Mouse (Mus musculus): Measurements from ENCODE around the gene Aprt. TPM values are rescaled to one million over a fixed set of nuclear protein-coding genes. Genes with fewer than 3 reads are reported as not detected.
A peak's percentile ranks its signal among the peaks of the same experiment; 100 is the strongest.

The Aprt gene
- polyA plus RNA-seq, 1 experiment from 2014 or later, result 279 TPM

DNA sequence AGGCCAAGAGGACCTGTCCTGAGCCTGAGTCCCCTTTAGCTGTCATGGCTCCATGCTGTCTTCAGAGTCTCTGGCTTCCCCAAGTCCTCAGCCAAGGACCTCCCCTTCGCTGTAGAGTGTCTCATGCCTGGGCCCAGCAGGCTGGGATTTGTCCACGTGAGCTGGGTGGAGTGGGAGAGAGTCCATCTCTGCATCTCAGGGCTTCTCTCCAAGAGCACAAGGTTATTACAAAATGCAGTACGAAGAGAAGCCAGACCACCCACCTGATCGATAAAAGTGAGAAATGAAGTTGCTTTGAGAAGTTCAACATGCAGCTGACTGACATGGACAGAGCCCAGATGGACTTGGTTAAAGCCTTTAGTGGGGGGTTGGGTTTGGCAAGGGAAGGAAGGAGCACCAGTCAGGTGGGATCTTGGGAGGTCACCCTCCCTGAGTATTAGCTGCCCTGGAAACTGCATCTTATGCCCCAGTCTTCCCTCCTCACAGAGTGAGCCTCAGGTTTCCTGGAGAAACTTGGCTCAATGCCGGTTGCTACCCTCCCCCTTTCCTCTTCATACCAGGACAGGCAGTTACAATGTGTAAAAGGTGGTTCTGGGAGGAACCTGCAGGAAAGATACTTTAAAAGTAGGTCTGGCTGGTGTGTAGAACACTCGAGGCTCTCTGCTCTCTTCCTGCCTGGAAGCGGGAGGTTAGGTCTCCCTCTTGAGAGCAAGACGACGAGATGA is 39.6 kb upstream of the Aprt start:
- Histone ChIP-seq H3K4me2 (ENCODE audit: low read depth, low read length) (no peak overlapping the region), H3K36me3 (ENCODE audit: control insufficient read depth, insufficient read depth, low read length) (peaks cover 5% of the 10 kb centered on the region; the same call in 1 of the 2 replicates), H3K27ac (ENCODE audit: low read length) (peak overlapping the region; percentile 40; the same call in 1 of the 2 replicates), H3K4me3 (ENCODE audit: low read length) (no peak overlapping the region), H3K9me3 (ENCODE audit: control insufficient read depth, low read length) (no peaks in the 10 kb centered on the region), H3K9ac (ENCODE audit: low read length) (no peak overlapping the region), H3K4me1 (replicated peaks; ENCODE audit: control insufficient read depth, insufficient read depth, low read length) (peaks cover 19% of the 10 kb centered on the region), H3K27me3 (ENCODE audit: control insufficient read depth, insufficient read depth, low read depth, low read length) (no peaks in the 10 kb centered on the region)
- ATAC-seq (ENCODE audit: low read depth), result peak; percentile 14; the same call in 1 of the 2 replicates
- 37% methylated on average over 9 of the region's 9 CpGs for WGBS

DNA sequence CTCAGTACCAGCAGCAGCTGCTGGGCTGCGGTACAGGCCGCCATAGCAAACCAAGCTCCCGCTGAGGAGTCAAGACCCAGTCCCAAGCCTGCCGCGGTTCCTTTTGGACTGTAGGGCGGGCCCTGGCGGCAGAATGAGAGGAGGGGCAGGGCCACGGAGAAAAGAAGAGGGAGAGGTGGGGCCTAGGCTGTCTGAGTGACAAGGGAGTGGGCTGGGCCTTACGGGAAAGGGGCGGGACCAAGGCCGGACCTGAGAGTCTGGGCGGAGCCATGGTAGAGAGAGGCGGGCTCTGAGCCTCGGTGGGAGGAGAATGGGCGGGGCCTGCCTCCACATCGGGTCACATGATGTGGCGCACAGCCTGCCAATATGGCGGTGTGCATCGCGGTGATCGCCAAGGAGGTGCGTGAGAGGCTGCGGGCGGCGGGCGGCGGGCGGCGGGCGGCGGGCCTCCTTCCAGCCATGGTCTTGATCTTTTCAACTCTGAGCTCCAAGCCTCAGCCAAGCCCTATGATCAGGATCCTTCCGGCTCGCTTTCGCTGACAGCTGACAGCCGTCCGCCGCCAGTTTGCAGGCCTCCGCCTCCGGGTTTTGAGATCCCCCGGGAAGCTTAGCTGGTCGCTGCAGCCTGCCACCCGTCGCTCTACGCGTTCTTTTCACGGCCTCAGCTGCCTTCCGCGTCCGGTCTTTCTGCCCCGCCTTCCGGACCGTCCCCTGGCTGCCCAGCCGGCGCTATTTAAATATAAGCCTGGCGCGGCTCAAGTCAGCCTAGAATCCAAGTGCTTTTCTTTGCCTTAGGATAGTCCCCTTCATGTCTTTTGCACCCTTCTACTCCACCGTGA is 34.8 kb upstream of the Aprt start, which contains the start of the genes Galns and Trappc2l:
Galns (minus strand) TSS at position 169 of the 839 bp plus-strand sequence.
Trappc2l (plus strand) TSS at position 346 of the 839 bp plus-strand sequence.
- Histone ChIP-seq H3K9ac (ENCODE audit: low read length) (peak within 1 kb of the TSS; percentile 79), H3K36me3 (ENCODE audit: control insufficient read depth, insufficient read depth, low read length) (peaks cover 5% of the 10 kb centered on the region; the same call in 1 of the 2 replicates), H3K4me3 (ENCODE audit: low read length) (peak within 1 kb of the TSS; percentile 71), H3K27me3 (ENCODE audit: control insufficient read depth, insufficient read depth, low read depth, low read length) (no peaks in the 10 kb centered on the region), H3K4me2 (ENCODE audit: low read depth, low read length) (peak within 1 kb of the TSS; percentile 89), H3K4me1 (replicated peaks; ENCODE audit: control insufficient read depth, insufficient read depth, low read length) (peaks cover 20% of the 10 kb centered on the region), H3K27ac (ENCODE audit: low read length) (peak within 1 kb of the TSS; percentile 87), H3K9me3 (ENCODE audit: control insufficient read depth, low read length) (no peaks in the 10 kb centered on the region)
- peak; percentile 98 for ATAC-seq (ENCODE audit: low read depth)
- under 1% methylated on average over 56 of the region's 57 CpGs for WGBS

DNA sequence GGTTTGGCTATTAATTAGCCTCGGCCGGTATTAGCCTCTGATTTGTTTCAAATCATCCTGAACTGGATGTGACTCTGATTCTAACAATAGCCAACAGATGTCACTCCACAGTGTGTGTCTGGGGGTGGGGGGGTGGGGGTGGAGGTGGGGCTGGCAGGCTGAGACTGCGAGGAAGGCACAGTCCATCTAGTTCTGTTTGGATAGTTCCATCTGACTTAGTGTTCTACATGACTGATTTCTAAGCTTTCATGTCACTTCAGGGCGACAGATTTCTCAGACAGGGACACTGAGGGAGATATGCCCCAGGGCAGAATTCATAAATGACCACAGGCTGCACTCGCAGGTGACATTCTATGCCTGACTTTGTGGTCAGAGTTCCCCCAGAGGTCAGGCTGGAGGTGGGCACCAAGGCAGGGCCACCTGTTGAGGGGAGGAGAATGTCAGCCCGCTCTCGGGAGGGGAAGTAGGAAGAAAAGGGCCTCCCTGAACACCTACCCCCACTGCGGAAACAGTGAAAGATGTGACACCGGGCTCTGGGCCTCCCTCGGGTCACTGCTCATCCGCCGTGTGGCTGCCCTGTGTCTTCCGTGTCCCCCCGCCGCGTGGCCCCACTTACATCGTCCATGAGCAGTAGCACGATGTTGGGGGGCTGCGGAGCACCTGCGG is 34.0 kb upstream of the Aprt start:
- Histone ChIP-seq H3K9me3 (ENCODE audit: control insufficient read depth, low read length) (no peaks in the 10 kb centered on the region), H3K27ac (ENCODE audit: low read length) (peak overlapping the region; percentile 71), H3K4me2 (ENCODE audit: low read depth, low read length) (peak overlapping the region; percentile 89), H3K36me3 (ENCODE audit: control insufficient read depth, insufficient read depth, low read length) (peaks cover 5% of the 10 kb centered on the region; the same call in 1 of the 2 replicates), H3K9ac (ENCODE audit: low read length) (peak overlapping the region; percentile 79), H3K4me1 (replicated peaks; ENCODE audit: control insufficient read depth, insufficient read depth, low read length) (peaks cover 12% of the 10 kb centered on the region), H3K4me3 (ENCODE audit: low read length) (peak overlapping the region; percentile 71), H3K27me3 (ENCODE audit: control insufficient read depth, insufficient read depth, low read depth, low read length) (no peaks in the 10 kb centered on the region)
- 4% methylated on average over 20 of the region's 20 CpGs for WGBS
- ATAC-seq (ENCODE audit: low read depth), result peak; percentile 26

DNA sequence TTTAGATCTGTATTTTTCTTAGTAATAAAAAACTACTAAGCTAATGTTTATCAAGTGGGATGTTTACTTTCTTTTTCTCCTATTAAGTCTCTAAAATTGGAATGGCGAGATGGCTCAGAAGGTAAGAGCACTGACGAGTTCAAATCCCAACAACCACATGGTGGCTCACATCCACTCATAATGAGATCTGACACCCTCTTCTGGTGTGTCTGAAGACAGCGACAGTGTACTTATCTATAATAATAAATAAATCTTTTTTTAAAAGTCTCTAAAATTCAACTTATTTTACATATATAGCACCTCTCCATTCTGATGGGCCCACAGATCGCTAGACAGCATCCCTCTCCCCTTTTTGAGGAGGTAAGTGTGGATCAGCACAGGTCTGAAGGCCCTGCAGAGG is 33.5 kb upstream of the Aprt start:
- H3K27ac ChIP-seq (ENCODE audit: low read length), result no peak overlapping the region

DNA sequence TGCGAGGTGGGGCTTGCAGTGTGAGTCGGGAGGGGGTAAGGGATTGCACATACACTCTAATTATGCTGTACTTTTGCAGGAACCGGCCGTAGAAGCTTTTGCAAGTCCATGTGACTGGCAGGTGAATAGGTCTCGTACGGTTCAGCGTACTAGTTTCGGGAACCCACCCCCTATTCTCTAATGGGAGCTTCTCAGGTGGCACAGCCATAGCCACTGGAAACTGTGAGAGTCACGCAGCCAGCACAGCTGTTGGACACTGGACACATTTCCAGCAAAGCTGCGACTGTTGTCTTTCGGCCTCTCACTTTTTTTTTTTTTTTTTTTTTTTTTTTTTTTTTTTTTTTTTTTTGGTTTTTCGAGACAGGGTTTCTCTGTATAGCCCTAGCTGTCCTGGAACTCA is 30.1 kb upstream of the Aprt start:
- no peaks in the 10 kb centered on the region for H3K9me3 ChIP-seq (ENCODE audit: control insufficient read depth, low read length)
- no peak overlapping the region for H3K4me2 ChIP-seq (ENCODE audit: low read depth, low read length)
- 75% methylated on average over 11 of the region's 12 CpGs for WGBS
- no peak overlapping the region for H3K27ac ChIP-seq (ENCODE audit: low read length)
- no peaks in the 10 kb centered on the region for H3K36me3 ChIP-seq (ENCODE audit: control insufficient read depth, insufficient read depth, low read length)
- no peaks in the 10 kb centered on the region for H3K27me3 ChIP-seq (ENCODE audit: control insufficient read depth, insufficient read depth, low read depth, low read length)
- H3K4me3 ChIP-seq (ENCODE audit: low read length), result no peak overlapping the region
- H3K9ac ChIP-seq (ENCODE audit: low read length), result no peak overlapping the region
- peaks cover 3% of the 10 kb centered on the region; the same call in 1 of the 2 replicates for H3K4me1 ChIP-seq (replicated peaks; ENCODE audit: control insufficient read depth, insufficient read depth, low read length)
- no peak for ATAC-seq (ENCODE audit: low read depth)

More for the DNA sequence above, 33.5 kb upstream of the Aprt start:
- Histone ChIP-seq H3K4me1 (replicated peaks; ENCODE audit: control insufficient read depth, insufficient read depth, low read length) (peaks cover 12% of the 10 kb centered on the region), H3K4me2 (ENCODE audit: low read depth, low read length) (peak overlapping the region; percentile 89), H3K4me3 (ENCODE audit: low read length) (no peak overlapping the region; the same call in 1 of the 2 replicates), H3K9me3 (ENCODE audit: control insufficient read depth, low read length) (no peaks in the 10 kb centered on the region), H3K27me3 (ENCODE audit: control insufficient read depth, insufficient read depth, low read depth, low read length) (no peaks in the 10 kb centered on the region), H3K36me3 (ENCODE audit: control insufficient read depth, insufficient read depth, low read length) (peaks cover 5% of the 10 kb centered on the region; the same call in 1 of the 2 replicates), H3K9ac (ENCODE audit: low read length) (no peak overlapping the region; the same call in 1 of the 2 replicates)
- no peak for ATAC-seq (ENCODE audit: low read depth)
- 52% methylated on average over 4 of the region's 4 CpGs for WGBS

DNA sequence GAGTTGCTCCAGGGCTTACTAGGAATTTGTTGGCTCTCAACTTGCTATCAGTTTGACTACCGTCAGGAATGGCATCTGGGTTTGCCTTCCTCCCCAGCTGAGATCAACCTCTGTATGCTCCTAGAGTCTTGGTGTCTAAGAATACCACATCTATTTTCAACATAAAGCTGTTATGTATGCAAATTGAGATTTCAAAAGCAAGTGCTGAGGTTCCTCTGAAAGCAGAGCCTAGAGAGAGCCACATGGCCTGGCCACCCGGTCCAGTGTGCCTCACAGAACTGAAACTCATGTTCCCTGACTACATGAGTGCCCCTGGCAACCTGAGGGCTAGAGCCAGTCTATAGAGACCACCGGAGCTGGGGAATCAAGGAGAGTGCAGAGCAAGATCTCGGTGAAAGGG is 28.7 kb upstream of the Aprt start:
- no peaks in the 10 kb centered on the region for H3K36me3 ChIP-seq (ENCODE audit: control insufficient read depth, insufficient read depth, low read length)
- H3K27ac ChIP-seq (ENCODE audit: low read length), result no peak overlapping the region
- ATAC-seq (ENCODE audit: low read depth), result no peak
- 65% methylated on average over 4 of the region's 4 CpGs for WGBS
- H3K9ac ChIP-seq (ENCODE audit: low read length), result no peak overlapping the region
- no peaks in the 10 kb centered on the region for H3K9me3 ChIP-seq (ENCODE audit: control insufficient read depth, low read length)
- no peaks in the 10 kb centered on the region for H3K27me3 ChIP-seq (ENCODE audit: control insufficient read depth, insufficient read depth, low read depth, low read length)
- no peaks in the 10 kb centered on the region for H3K4me1 ChIP-seq (replicated peaks; ENCODE audit: control insufficient read depth, insufficient read depth, low read length)
- H3K4me3 ChIP-seq (ENCODE audit: low read length), result no peak overlapping the region
- H3K4me2 ChIP-seq (ENCODE audit: low read depth, low read length), result no peak overlapping the region

DNA sequence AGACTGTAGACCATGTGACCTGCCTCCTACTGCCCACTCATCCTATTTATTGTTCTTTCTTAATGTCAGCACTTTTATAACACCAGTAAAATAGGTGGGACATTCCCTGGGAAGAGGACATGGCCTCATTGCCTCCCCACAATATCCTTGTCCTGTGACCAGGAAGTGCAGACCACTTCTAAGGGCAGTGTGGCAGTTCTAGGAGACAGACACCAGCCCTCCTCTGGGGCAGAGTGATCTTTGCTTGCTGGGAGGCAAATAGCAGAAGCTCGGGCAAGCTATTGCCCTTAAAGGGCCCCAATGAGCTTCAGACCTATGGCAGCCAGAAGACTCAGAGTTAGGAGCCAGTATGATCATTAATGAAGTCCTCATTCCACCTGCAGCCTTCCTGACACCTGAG is 27.9 kb upstream of the Aprt start:
- H3K27ac ChIP-seq (ENCODE audit: low read length), result no peak overlapping the region
- H3K9me3 ChIP-seq (ENCODE audit: control insufficient read depth, low read length), result no peaks in the 10 kb centered on the region
- ATAC-seq (ENCODE audit: low read depth), result no peak
- no peak overlapping the region for H3K4me3 ChIP-seq (ENCODE audit: low read length)
- no peaks in the 10 kb centered on the region for H3K27me3 ChIP-seq (ENCODE audit: control insufficient read depth, insufficient read depth, low read depth, low read length)
- H3K36me3 ChIP-seq (ENCODE audit: control insufficient read depth, insufficient read depth, low read length), result no peaks in the 10 kb centered on the region
- H3K9ac ChIP-seq (ENCODE audit: low read length), result no peak overlapping the region
- no peak overlapping the region for H3K4me2 ChIP-seq (ENCODE audit: low read depth, low read length)
- no peaks in the 10 kb centered on the region for H3K4me1 ChIP-seq (replicated peaks; ENCODE audit: control insufficient read depth, insufficient read depth, low read length)
- WGBS, result 62% methylated on average over 1 of the region's 1 CpGs

DNA sequence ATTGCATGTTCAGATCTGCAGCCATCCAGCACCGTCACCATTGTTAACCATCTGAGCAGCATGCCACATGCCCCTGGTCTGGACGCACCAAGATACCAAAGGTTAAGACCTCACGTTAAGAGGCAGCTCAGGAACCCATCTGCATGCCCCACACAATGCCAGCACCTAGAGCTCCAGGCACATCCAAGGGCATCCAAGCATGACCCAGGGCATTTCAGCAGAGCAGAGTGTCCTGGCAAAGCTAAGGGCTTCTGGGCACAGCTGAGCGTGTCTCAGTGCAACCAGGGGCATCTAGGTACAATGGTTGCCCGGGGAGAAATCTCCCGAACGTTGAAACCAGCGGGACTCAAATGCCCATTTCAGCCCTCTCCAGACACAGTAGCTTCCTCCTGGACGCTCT is 24.0 kb upstream of the Aprt start:
- no peak overlapping the region for H3K27ac ChIP-seq (ENCODE audit: low read length)
- ATAC-seq (ENCODE audit: low read depth), result no peak
- H3K36me3 ChIP-seq (ENCODE audit: control insufficient read depth, insufficient read depth, low read length), result no peaks in the 10 kb centered on the region

More for the DNA sequence above, 24.0 kb upstream of the Aprt start:
- H3K27me3 ChIP-seq (ENCODE audit: control insufficient read depth, insufficient read depth, low read depth, low read length), result no peaks in the 10 kb centered on the region
- 89% methylated on average over 9 of the region's 9 CpGs for WGBS
- H3K9me3 ChIP-seq (ENCODE audit: control insufficient read depth, low read length), result no peaks in the 10 kb centered on the region
- no peak overlapping the region for H3K4me2 ChIP-seq (ENCODE audit: low read depth, low read length)
- no peak overlapping the region for H3K9ac ChIP-seq (ENCODE audit: low read length)
- no peak overlapping the region for H3K4me3 ChIP-seq (ENCODE audit: low read length)
- no peaks in the 10 kb centered on the region for H3K4me1 ChIP-seq (replicated peaks; ENCODE audit: control insufficient read depth, insufficient read depth, low read length)

Measured in lung, embryonic 16.5 days (tissue).